Mouse (Mus musculus) gastrocnemius, postnatal 14 days (tissue): ENCODE measurements around the gene Prickle2. TPM values are rescaled to one million over a fixed set of nuclear protein-coding genes. Genes with fewer than 3 reads are reported as not detected.

Source experiments
- DNase-seq: peaks from one replicate; pipeline ENCODE4 v3.0.0; 2021; ENCODE audit warnings: mixed read lengths
- intact Hi-C: fragments of 180-260 bp; cut with DNase I; formaldehyde crosslinking; loops from one replicate; pipeline ENCODE4 v1.15.1; 2025; ENCODE audit warnings: low total_unique reads
- long read RNA-seq, 2 experiments: library from polyadenylated mRNA; stranded (forward); transcript quantifications; one replicate each; pipeline ENCODE4 v2.0.0; 2021
- total RNA-seq, 2 experiments: library from RNA; stranded (reverse); gene quantifications; 2 replicates each; pipeline ENCODE4 v1.2.3; 2021

Gene Prickle2
- total RNA-seq = 1 to 10 TPM; 4.0 to 4.3 TPM
- long read RNA-seq, experiment 1, partial matches to known transcripts = 1 of 1 reads
- long read RNA-seq, experiment 1, other reads (novel, unspliced or antisense) = 0 of 1 reads
- long read RNA-seq, experiment 2, partial matches to known transcripts = 0 of 2 reads
- long read RNA-seq, experiment 2, other reads (novel, unspliced or antisense) = 2 of 2 reads

GRCm38 (mm10) chr6:92706145-92706466 is at the start of gene Prickle2:
TSS of gene Prickle2 (minus strand) at chr6:92706155.
- peak; percentile 85 for DNase-seq
- intact Hi-C loops = no loop called here

- intact Hi-C loops = no loop called here
- DNase-seq = no peak
Observed at GRCm38 (mm10) chr6:92752737-92753136, 46.8 kb upstream of the Prickle2 start.

- no peak for DNase-seq
- intact Hi-C loops = no loop called here
Observed at GRCm38 (mm10) chr6:92749420-92749819, 43.5 kb upstream of the Prickle2 start.

DNA sequence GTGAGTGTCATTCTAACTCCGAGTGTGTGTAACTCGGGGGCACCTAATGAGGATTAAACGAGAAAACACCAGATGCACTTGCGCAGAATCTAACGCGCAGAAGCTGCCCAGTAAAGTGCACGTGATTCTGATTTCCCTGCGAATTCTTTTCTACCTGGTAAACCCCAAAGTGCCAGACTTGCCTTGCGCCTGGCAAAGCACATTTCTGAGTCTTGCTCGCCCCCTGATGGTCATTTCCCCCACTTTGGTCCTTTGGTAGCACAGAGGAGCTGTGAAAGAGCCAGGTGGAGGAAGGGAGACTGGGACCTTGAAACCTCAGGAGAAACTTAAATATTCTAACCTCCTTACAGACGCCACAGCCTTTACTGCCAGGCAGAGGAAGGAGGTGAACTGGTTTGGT is 37.6 kb upstream of the Prickle2 start:
- DNase-seq = peak; percentile 43
- intact Hi-C loops = loop anchor here (5.0 kb wide), 1 partner anchor 456 kb away; no protein-coding TSS in a partner anchor

- intact Hi-C loops = no loop called here
- no peak for DNase-seq
Observed at GRCm38 (mm10) chr6:92737116-92737515, 31.2 kb upstream of the Prickle2 start.

GRCm38 (mm10) chr6:92733651-92734050 is 27.7 kb upstream of the Prickle2 start:
- intact Hi-C loops = no loop called here
- DNase-seq = no peak

GRCm38 (mm10) chr6:92728514-92728913 is 22.6 kb upstream of the Prickle2 start:
- no peak for DNase-seq
- intact Hi-C loops = no loop called here

DNA sequence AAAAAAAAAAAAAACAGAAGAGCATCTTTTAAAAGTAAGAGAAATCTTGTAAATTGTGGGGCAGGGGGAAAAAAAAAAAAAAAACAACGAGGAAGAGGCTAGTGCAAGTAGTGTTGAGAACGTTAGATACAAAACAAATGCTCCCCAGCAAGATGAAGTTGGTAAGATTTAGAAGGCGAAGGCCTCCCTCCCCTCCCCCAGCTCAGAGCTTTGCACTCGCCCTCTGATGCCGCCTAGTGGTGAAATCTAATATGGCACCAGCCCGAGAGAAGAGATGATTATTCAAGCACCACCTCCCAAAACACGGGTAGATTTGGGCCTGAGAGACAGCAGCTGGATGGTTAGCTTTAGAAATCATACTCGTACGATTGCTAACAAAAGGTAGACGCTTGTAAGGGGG is 22.1 kb upstream of the Prickle2 start:
- intact Hi-C loops = no loop called here
- peak; percentile 85 for DNase-seq

DNA sequence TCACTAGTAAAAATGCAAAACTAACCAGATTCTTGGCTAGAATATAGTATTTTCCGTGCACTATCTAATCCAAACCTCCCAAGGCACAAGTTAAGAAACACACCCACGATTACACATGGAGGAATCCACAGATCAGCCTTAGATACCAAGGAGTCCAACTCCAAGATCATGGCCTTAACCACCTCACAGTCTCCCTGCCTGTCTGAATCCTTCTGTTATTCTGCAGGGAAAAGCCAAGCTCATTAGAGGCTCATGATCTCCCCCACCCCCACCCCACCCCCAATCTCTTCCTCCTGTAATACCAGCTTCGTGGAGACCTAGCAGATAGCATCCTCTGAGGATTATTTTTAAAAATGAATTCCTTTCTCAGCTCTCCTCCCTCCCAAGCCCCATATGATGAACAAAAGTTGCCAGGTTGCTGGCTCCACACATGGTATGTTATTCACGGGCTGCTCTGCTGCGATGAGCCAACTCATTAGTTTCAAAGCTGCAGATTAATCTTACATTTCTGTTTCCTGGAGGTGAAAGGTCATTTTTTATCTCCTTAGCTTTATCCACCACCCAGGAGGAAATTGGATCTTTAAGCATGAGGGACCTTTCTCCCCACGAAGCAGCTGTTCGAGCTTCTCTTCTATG is 21.5 kb upstream of the Prickle2 start:
- intact Hi-C loops = no loop called here
- DNase-seq = no peak

DNA sequence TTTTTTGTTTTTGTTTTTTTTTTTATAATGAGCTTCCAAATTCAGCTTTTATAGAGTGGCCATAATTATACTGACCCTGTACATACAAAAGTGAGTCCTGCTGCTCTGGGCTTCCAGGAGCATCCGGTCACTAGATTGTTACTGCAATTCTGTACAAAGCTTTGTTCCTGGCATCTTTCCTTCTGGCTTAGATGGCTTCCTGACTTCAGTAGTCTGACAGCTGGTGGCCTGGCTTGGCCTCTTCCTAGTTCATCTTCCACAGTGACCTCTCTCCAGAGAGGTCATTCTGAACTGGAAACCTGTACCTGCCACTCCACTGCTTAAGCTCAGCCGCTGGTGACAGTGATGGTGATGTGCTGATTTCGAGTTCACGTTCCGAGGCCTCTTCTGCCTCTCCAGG is 20.2 kb upstream of the Prickle2 start:
- intact Hi-C loops = no loop called here
- peak; percentile 19 for DNase-seq

DNA sequence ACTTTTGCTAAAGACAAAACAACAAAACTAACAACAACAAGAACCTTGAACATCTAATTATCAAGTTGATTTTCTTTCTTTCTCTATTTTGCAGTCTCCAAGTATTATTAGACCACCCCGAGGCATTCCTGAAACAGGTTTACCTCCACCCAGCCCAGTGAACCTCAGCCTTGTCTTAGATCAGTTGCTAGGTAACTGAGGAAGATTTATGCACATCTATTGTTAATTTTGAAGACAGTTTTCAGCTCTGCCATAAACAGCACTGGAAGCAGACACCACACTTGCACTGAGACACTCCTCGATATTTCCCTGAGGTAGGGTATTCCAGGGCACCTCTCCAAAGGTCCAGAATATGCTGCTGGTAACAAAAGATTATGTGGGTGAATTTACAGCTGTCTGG is 18.4 kb upstream of the Prickle2 start:
- intact Hi-C loops = no loop called here
- DNase-seq = no peak

DNA sequence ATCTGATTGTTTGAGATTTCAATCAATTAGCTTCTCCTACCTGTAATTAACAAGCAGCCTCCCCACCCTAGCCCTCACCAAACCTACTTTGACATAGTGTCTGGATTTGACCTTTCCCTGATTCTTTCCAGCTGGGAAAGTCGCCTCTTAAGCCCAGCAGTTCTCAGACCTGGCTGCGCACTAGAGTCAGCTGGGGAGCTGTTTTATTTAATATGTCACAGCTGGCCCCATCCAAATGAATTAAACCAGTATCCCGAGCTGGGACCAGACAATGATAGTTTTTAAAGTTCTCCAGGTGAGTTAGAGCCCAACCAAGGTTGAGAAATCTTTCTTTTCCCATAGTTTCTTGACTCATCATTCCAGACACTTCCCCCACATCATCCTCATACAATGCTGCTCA is 9.9 kb upstream of the Prickle2 start:
- DNase-seq = no peak
- intact Hi-C loops = no loop called here

DNA sequence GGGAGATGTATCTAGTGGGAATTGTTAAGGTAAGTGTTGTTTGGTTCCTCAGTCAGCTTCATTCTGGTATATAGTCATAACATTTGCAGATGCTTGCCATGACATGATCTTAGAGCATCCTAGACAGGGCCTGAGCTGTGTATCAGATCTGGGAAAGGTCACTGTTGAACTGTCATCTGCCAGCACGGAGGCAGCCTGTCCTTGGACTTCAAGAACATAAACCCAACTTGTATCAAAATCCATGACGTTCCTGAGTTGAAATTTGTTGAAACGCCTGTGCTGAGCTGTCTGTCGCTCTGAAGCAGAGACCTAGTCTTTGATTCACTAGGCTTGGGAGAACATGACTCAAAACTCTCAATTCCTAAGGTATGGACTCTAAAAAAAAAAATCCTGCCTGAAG is 8.8 kb upstream of the Prickle2 start:
- intact Hi-C loops = no loop called here
- DNase-seq = no peak

GRCm38 (mm10) chr6:92708137-92708536 is 2.2 kb upstream of the Prickle2 start:
- intact Hi-C loops = no loop called here
- DNase-seq = no peak

- peak; percentile 4 for DNase-seq
- intact Hi-C loops = no loop called here
Observed at GRCm38 (mm10) chr6:92705353-92706144, 406 bp downstream of the Prickle2 start.

- intact Hi-C loops = no loop called here
- DNase-seq = peak; percentile 7
Observed at GRCm38 (mm10) chr6:92704810-92705209, 1.1 kb downstream of the Prickle2 start.

GRCm38 (mm10) chr6:92699491-92700209 is 6.3 kb downstream of the Prickle2 start:
- intact Hi-C loops = no loop called here
- no peak for DNase-seq

- intact Hi-C loops = no loop called here
Observed at GRCm38 (mm10) chr6:92697807-92698206, 8.1 kb downstream of the Prickle2 start.

DNA sequence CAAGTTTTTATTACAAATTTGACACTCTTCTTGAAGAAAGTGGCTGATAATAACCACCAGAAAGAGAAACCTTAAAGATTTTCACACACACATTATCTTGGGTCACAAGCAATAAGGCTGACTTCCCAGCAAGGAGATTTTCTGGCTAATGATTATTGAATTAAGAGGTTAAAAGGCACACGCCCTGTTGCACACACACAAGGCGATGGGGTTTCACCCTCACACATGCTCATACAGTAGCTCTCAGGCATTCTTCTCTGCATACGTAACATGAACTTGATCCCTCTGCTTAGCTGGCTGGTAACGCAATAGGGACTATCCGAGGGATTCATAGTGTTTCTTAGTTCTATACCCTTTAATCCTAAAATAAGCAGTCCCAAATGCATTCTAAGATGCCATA is 18.6 kb downstream of the Prickle2 start:
- intact Hi-C loops = no loop called here
- no peak for DNase-seq

More at GRCm38 (mm10) chr6:92697807-92698206, 8.1 kb downstream of the Prickle2 start:
- DNase-seq = no peak

GRCm38 (mm10) chr6:92674394-92674925 is 31.5 kb downstream of the Prickle2 start:
- no peak for DNase-seq
- intact Hi-C loops = no loop called here
